Mouse (Mus musculus) CD4-positive, CD25-positive, alpha-beta regulatory T cell, adult 4 months (primary cell): ENCODE measurements around the gene Eif3d. TPM values are rescaled to one million over a fixed set of nuclear protein-coding genes. Genes with fewer than 3 reads are reported as not detected.

Experiments used
- ATAC-seq: one replicate; pipeline ENCODE4 v1.8.0; 2017
- polyA plus RNA-seq, 2 experiments: library from polyadenylated mRNA; unstranded; fragments of 100-300 nt; shearing (Covaris generic); gene quantifications; one replicate each; pipeline ENCODE4 v1.2.1; 2017

Eif3d gene
- polyA plus RNA-seq, 2 experiments from 2014 or later = 161 to 213 TPM

DNA sequence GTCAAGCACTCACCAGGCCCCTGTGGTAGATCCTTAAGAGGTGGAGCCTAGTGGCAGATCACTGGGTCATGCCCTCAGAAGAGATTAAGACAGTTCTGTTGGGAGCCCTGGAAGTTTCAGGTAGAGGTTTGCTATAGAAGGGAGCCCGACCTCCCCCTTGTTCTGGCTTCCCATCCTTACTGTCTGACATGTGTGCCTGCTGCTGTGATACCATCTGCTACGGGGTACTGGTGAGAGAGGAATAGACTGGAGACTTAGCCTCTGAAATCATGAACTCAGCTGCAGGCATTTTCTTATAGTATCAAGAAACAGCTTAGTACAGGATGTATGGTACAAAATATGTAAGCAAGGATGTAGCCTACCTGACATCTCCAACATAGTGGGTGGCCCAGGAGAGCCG lies 17.7 kb downstream of the Eif3d start:
- ATAC-seq = no peak

DNA sequence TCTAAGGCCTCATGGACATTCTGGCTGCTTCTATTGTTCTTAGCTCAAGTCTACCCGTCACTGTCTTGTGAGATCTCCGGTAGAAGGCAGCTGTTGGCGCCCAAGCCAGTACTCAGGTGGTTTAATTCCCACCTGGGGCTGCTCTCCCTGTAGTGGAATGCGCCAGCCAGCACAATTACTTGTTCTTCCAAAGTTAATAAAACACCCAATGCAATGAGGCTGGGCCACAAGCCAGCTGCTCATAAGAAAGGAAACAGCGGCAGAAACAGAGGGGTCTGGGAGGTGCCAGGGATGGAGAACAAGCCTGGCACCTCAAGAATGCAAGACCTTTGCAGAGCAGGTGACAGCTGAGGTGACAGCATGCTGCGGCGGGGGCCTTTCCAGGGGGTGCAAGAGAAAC lies 21.6 kb downstream of the Eif3d start:
- ATAC-seq = no peak

DNA sequence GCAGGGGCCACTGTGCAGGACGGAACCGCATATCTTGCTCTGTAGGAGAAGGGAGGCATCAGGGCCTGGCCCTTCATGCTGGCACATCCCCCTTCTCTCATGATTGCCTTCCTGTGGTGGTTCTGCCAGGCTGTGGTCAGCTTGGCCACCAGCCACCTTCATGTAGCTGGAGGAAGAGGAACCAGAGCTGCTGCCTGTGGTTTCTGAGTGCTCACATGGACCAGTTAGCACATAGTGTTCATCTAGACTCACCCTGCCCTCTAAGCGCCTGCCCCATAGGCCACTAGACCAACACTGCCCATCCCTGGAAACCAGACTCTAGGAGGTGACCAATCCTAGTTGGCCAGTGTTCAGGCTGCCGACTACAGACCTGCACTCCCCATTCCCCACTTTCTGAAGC lies 24.9 kb downstream of the Eif3d start:
- ATAC-seq = no peak

DNA sequence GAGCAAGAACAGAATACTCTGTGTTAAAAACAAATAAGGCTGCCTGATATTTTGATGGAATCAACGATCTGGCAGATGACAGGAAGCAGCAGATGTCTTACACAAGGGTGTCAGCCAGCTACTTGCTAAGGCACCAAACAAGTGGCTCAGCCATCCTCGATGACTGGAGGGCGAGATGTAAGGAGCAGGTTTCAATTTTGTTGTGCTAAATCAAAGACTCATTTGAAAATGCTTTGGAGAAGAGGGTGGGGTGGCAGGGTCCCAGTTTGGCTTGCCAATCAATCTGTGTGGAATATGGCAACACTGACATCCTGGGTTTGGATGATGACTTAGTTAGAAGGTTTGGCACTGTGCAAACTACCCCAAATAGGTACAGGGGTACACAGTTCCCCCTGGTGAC lies 29.1 kb downstream of the Eif3d start:
- no peak for ATAC-seq

DNA sequence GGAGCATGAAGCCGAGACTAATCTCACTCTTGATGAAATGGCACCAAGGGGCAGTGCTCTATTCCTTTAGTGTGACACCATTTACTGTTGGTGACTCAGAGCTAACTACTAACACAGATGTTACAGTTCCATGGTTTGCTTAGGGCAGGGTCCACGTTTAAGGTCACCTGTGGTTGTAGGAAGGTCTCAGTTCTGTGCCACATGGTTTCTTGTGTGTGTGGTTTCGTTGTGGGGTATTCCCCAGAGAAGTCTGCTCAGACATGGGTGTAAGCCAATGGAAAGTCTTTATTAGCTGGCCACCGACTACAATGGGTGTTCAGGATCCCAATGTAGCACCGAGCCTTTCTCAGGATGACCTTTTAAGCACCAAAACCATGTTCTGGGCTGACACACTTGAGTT lies 32.1 kb downstream of the Eif3d start:
- no peak for ATAC-seq

DNA sequence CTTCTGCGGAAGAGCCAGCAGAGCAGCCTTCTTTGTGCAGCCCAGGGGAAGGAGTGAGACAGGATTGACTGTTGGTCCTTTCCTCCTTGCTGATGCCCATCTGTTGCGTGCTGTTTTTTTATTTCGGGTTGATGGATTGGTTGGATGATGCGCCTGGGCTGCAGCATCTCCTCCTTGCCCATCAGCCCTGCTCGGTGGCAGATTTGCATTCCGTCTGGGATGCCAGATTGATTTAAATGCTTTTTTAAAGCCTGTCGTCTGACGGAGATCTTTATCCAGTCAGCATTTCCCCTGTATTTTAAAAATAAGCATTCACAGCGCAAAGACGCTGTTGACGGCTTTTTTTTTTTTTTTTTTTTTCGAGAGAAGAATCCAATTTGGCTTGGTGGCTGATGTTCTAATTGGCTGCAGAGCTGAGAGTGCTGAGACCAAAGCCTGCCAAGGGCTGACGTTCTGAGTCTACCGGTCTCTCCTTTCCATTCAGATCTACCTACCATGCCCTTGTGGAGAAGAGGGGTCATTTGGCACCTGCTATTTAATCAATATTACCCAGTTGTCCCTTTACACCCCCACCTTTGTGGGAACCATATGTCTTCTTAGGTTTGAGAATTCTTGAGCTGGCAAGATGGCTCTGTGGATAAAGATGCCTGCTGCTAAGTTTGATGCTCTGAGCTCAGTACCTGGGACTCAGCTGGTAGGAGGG lies 34.8 kb downstream of the Eif3d start:
- no peak for ATAC-seq

DNA sequence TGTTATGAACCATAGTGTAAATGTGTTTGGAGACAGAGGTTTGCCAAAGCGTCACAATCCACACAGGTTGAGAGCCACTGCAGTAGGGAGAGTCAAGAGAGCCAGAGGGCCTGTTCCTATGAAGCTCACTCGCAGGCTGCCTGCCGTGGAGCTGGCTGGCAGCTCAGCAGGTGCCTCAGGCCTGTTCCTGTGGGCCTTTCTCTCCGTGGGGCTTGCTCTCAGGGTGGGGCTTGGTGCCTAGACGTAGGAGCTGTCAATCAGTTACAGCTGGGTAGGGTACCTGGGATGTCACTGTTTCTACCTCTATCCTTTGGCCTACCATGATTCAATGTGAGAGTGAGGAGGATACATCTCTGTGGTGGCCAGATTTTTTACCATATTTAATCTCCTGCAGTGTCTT lies 35.6 kb downstream of the Eif3d start:
- no peak for ATAC-seq

DNA sequence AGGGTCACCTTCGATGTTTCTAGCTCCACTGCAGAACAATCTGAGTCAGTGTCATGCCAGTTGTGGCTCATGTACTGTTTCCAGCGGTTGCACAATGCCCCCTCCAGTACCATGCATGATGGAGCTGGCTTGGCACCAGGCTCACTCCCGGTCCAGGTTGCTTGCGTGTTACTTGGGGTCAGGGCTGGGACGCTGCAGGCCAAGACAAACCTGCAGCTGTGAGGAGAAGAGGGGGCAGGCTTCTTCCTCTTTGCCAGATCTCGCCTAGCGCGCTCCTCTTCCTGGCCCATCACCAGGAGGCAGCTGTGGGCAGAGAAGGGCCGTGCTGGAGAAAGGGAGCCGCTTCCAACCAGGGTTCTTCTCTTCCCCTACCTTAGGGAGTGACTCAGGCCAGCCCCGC lies 36.3 kb downstream of the Eif3d start:
- ATAC-seq = no peak

DNA sequence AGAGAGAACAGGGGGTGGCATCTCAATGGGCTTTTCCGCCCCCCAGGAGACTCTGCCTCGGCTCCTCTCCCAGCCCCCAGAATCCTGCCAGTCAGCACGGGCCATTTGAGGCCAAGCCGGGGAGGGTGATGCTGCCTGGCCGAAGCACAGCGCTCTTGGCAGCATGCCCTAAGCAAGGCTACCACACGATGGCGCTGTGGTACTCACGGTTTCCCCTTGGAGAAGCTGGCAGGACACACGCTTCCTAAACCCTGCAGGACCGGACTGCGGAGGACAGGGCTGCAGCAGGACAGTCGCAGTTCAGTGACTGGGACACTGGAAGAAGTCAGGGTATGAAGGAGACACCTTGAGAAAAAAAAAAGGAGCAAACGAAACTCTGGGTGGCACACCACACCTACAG lies 36.8 kb downstream of the Eif3d start:
- ATAC-seq = peak; percentile 37

DNA sequence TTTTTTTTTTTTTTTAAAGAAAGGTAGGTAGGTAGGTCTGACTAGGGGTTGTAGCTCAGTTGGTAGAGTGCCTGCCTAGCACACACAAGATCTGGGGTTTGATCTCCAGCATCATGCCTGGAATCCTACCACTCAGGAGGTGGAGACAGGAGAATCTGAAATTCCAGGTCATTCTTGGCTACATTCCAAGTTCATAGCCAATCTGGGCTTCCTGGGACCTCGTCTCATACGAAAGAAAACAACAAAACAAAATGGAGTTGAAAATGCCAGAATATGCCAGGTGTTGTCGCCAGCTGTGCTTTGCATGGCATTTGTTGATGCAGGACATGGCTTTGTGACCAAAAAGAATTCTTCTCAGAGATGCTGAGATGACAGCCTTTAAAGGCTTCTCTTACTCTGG lies 37.4 kb downstream of the Eif3d start:
- ATAC-seq = no peak

DNA sequence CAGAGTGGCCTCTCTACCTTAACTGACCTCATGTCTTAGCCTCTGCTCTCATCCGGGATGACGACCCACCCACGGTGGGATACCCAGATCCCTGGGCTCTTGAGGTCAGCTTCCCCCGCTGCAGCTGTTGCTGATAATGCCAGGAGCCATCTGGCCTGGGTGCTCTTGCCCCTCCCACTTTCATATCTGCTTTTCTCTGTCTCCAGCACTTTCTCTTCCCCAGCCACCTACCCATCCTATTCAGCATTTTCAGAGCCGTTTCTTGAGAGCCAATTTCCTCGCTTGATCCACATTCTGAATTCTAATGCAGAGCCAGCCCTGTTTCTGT lies 39.0 kb downstream of the Eif3d start:
- no peak for ATAC-seq

DNA sequence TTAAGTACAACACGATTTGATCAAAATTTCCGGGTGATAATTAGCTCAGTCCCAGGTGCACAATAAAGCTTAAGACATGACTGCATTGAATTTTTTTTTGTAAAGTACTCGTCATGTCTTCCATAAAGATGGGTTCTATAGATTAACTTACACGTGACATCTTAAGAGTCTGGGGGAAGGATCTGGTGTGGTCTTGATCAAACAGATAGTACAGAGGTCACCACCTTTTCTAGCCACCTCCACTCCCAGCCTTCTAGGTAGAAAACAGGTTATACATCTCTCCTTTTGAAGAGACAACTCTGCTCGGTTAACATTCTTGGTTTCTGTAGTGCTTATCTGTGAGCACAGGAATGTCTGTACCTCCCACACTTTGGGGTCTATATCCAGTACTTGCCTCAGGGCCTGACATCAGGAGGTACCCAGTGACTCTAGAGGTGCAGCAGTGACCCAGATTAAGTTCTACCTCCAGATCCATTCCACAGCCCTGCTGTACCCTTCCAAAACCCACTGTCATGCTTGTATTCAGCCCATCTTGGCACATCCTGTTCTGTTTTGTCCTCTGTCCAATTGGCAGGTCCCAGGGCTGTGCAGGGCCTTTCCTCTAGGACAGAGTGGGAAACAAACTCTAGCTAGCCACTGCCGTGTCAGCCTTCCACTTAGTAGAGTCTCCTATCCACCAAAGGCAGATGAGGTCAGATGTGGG lies 39.5 kb downstream of the Eif3d start:
- ATAC-seq = no peak

DNA sequence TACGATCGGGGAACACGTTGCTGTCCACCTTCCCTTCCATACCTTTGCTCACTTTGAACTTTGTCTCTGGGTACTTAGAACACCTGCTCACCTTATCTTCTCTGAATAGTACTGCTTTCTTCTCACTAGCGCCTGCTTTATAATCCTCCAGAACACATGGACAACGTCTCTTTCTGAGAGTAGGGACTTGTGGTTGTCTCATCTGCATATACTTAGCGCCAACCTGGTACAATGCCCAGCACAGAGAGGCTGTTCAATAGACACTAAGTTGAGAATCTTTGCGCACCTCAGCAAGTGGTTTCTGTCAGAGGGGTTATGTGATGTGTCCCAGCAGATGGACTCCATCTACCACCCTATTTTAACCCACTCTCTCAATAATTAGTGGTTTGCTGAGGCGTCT lies 40.8 kb downstream of the Eif3d start:
- no peak for ATAC-seq

DNA sequence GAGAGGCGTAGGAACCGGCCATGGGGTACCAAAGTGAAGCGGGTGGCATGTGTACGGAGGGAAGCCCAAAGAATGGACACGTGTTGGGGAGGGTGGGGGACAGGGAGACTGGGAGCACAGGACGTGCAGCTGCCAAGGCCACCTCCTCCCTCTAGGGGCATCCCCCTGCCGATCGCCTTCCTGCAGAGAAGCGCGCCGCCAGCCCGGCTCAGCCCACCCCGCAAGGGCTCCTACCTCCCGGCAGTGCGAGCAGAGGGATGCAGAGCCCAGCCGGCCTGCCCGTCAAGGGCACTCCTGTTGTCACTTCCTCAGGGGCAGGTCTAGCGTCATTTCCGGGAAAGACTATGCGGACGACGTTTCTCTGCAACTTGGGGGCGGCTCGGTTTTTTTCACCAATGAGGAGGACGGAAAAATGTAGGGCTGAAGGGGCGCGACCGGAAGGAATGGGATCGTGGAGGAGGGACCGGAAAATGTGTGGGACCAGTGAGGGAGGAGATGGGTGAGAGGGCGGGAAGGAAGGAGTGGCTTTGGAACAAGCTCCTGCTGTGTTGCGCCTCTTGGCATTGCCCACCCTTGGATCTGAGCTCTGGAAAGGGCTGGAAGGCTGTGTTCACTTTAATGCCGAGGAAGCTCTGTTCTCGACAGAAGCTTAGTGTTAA lies 41.8 kb downstream of the Eif3d start, which contains the start of gene Txn2:
Gene Txn2 (minus strand): TSS at position 334 of the 659 bp plus-strand sequence.
- ATAC-seq = peak; percentile 91

DNA sequence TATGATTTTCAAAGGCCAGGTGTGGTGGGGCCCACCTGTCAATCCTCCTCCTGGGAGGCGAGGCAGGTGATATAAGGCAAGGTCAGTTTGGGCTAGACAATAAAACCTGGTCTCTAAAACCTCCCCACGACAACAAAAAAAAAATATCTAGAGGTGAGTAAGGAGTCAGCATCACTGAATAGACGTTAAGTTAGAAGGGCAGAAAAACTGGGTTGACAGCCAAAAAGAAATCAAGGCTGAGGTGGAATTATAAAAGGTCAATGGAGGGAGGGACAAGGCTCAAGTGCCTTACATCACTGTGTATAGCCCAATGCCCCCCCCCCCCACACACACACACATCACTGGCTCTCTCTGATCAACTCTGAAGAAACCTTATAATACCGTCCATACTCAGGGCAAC lies 42.5 kb downstream of the Eif3d start:
- ATAC-seq = no peak

DNA sequence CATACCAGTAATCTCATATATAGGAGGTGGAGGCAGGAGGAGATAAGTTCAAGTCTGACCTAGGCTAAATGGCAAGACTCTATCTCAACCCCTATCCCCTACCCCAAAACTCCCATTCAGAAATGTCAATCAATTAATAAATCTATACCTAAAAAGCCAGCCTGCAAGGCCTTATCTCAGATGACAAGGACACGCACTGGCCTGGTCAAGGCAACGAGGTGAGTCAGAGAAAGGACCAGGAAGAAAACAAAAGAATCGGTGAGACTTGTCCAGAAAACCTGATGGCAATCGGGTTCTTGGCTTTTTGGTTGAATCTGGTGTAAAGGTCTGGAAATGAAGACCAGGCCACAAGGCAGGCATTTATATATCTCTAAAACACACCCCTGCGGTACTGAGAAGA lies 43.7 kb downstream of the Eif3d start:
- no peak for ATAC-seq

DNA sequence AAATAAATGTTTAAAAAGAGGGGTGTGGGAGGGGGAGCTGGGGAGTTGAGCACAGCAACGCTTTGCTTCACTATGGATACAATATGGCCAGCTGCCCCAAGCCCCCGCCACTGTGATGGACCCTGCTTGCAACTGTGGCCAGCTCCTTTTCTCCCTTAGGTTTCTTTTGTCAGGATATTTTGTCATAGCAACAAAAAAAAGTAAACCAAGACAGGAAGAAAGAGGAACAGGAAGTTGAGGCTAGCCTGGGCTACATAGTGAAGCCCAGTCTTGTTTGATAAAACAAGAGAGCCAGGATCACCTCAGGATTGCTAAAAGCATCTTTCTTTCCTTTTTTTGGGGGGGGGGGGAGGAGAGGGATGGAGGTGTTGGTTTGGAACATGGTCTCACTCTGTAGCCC lies 45.4 kb downstream of the Eif3d start:
- no peak for ATAC-seq

DNA sequence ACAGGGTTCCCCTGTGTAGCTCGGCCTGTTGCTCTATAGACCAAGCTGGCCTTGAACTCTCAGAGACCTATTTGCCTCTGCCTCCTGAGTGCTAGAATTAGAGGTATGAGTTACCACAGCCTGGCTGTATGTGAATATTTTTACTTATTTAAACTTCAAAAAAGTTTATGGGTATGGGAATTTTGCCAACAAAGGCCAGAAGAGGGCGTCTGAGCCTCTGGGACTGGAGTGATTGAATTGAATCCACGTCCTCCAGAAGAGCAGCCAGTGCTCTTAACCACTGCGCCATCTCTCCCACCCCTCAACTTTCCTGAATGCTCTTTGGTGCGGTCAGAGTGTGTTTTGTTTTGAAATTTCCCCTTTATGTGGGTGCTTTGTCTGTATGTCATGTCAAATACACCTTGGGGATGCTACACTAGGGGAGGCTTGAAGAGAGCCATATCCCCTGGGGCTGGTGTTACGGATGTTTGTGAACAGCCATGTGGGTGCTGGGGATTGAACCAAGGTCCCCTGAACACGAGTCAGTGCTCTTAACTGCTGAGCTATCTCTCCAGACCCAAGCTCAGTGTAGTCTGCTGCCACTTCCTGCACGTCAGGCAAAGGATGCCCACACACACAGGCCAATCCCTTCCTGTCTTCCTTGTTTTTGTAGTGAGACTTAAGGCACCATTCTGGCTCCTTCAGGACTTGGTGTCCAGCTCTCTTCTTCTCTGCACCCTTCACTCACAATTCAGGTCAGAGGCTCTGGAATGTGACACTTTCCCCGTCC lies 47.2 kb downstream of the Eif3d start:
- no peak for ATAC-seq

DNA sequence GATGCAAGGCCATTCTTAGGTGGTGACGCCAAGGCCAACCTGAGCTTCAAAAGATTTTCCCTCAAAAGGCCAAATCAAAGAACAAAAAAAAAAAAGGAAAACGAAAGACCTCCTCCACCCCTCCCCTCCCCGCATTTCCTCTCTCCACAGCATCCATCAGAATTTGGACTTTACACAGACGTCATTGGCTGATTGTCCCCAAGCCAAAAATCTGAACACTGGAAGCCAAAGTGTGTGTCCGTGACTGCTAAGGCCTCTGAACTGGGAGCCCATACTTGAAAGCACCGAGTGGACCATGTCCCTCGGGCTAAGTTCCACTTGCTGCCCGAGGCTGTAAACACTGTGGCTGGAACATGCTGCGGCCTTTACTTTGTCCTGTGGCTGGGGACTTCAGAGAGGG lies 47.9 kb downstream of the Eif3d start:
- no peak for ATAC-seq

DNA sequence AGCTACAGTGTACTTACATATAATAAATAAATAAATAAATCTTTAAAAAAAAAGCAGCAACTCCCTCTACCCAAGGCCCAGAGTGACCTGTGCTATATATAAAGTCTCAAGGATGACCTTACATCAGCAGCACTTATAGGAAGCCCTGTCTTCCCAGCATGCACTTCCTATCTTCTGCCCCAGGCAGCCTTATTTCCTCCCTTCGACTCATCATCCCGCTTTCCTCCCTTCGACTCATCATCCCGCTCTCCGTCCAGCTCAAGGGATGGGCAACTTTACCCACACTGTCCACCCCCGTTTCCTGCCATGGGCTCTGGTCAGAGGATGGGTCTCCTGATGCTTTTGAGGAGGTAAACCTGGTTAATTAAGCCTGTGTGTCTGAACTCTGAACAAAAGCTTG lies 49.0 kb downstream of the Eif3d start:
- no peak for ATAC-seq

DNA sequence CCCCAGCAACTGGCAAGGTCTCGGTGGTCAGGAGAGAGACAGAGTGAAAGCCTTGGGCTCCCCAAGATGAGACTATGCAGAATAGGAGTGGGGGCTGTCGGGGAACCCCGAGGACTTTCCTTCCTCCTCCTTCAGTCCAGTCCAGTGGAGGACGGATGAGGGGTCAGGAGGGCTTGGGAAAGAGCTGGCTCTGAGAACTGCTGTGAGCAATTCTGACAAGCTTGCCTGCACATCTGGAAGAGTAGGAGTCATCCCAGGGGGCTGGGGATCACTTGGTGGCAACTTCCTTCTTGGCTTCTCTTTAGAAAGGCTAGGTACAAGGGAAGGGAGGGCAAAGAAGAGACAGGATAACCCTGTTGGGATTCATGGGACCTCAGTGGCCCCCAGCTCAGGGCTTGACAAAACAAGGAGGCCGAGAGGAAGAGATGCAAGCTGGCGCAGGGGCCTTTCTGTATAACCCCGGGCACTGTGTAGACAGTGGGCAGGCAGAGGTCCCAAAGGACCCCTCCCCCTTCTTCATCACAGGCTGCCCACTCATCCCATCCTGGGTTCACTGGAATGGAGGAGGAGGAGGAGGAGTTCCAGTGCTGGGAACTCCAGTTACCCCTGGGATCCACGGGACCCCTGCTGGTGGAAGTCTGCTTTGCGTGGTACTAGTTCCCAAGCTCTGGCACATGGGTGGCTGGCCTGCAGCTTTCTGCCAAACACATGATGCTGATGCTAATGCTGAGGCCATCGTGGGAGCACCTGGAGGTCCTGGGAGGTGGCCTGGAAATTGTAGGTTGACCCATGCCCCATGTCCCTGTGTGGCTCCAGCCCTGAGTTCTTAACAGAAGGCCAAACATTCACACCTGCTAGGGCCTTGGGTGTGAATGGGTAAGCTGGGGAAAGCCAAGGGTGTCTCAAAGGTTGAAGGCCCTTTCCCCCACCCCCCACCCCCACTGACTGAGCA lies 49.8 kb downstream of the Eif3d start:
- no peak for ATAC-seq

DNA sequence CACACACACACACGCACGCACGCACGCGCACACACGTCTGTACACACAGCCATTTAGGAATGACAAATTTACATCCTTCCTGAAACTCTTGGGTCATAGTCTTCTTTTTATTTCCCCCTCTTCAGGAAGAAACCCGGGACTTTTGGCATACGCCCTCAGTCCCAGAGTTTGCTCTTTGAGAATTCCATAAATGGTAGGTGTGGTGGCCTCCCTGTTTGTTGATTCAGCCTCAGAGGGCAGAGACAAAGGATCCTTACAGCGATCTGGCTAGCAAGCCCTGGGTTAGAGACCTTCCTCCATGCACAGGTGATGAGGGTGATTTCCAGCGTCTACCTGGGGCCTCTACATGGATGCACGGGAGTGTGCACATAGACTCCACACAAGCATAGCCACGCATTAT lies 51.2 kb downstream of the Eif3d start:
- no peak for ATAC-seq
